Mouse (Mus musculus) erythroblast, embryonic 14.5 days (primary cell): Measurements from ENCODE around the gene Ltb4r1. TPM values are rescaled to one million over a fixed set of nuclear protein-coding genes. Genes with fewer than 3 reads are reported as not detected.
A peak's percentile ranks its signal among the peaks of the same experiment; 100 is the strongest.

ENCODE experiments used
- H3K27me3 ChIP-seq: 2 replicates; pipeline ENCODE4 v1.6.1; 2012; ENCODE audit warnings: inconsistent platforms; ENCODE audit not compliant: control insufficient read depth
- H3K36me3 ChIP-seq: 2 replicates; pipeline ENCODE4 v1.6.1; 2012; ENCODE audit warnings: mild to moderate bottlenecking, inconsistent platforms; ENCODE audit not compliant: control insufficient read depth
- H3K4me1 ChIP-seq: 2 replicates; pipeline ENCODE4 v1.6.1; 2012; ENCODE audit warnings: inconsistent platforms; ENCODE audit not compliant: control insufficient read depth
- H3K4me3 ChIP-seq: replicated peaks from 2 replicates; pipeline ENCODE3; 2012; ENCODE audit warnings: moderate library complexity, mild to moderate bottlenecking, inconsistent platforms
- H3K9me3 ChIP-seq: 2 replicates; pipeline ENCODE4 v1.6.1; 2012; ENCODE audit warnings: low read length, inconsistent platforms, mixed read lengths; ENCODE audit not compliant: control insufficient read depth
- GATA1 ChIP-seq: IDR thresholded peaks from 2 replicates; pipeline ENCODE4 v1.6.1; 2012; ENCODE audit warnings: low read length, inconsistent platforms, mixed read lengths
- TAL1 ChIP-seq: IDR thresholded peaks from 3 replicates; pipeline ENCODE4 v1.6.1; 2012; ENCODE audit warnings: low read length, inconsistent platforms, mixed read lengths
- polyA plus RNA-seq: library from polyadenylated mRNA; stranded (reverse); fragments of >175 nt; gene quantifications from 2 replicates; pipeline ENCODE4 v1.2.3, GENCODE M21; 2012

Ltb4r1 gene
- polyA plus RNA-seq, 1 experiment, result 0.08 TPM

- peaks cover 20% of the 10 kb centered on the region for H3K4me1 ChIP-seq
- TF ChIP-seq GATA1 (no peak), TAL1 (no peak)
- no peaks in the 10 kb centered on the region for H3K36me3 ChIP-seq
- H3K27me3 ChIP-seq, result peaks cover 38% of the 10 kb centered on the region
- H3K4me3 ChIP-seq, result no peak overlapping the region
- no peaks in the 10 kb centered on the region for H3K9me3 ChIP-seq
Observed at GRCm38 (mm10) chr14:55779656-55780055, 13.9 kb downstream of the Ltb4r1 start.

GRCm38 (mm10) chr14:55780736-55781135 is 15.0 kb downstream of the Ltb4r1 start:
- TF ChIP-seq TAL1 (no peak), GATA1 (no peak)
- Histone ChIP-seq H3K27me3 (peaks cover 33% of the 10 kb centered on the region), H3K4me3 (no peak overlapping the region), H3K36me3 (no peaks in the 10 kb centered on the region), H3K4me1 (peaks cover 20% of the 10 kb centered on the region), H3K9me3 (no peaks in the 10 kb centered on the region)

- TF ChIP-seq TAL1 (no peak), GATA1 (no peak)
- Histone ChIP-seq H3K9me3 (no peaks in the 10 kb centered on the region), H3K27me3 (peaks cover 33% of the 10 kb centered on the region), H3K36me3 (no peaks in the 10 kb centered on the region), H3K4me1 (peaks cover 20% of the 10 kb centered on the region), H3K4me3 (no peak overlapping the region)
Observed at GRCm38 (mm10) chr14:55781310-55781709, 15.5 kb downstream of the Ltb4r1 start.

- Histone ChIP-seq H3K36me3 (no peaks in the 10 kb centered on the region), H3K4me3 (no peak overlapping the region), H3K4me1 (peaks cover 13% of the 10 kb centered on the region), H3K9me3 (no peaks in the 10 kb centered on the region), H3K27me3 (peaks cover 34% of the 10 kb centered on the region)
- TF ChIP-seq GATA1 (no peak), TAL1 (no peak)
Observed at GRCm38 (mm10) chr14:55782361-55782960, 16.7 kb downstream of the Ltb4r1 start.

GRCm38 (mm10) chr14:55783171-55783957 is 17.6 kb downstream of the Ltb4r1 start:
- Histone ChIP-seq H3K27me3 (peaks cover 43% of the 10 kb centered on the region), H3K4me3 (no peak overlapping the region), H3K9me3 (no peaks in the 10 kb centered on the region), H3K36me3 (no peaks in the 10 kb centered on the region), H3K4me1 (peaks cover 17% of the 10 kb centered on the region)
- no peak for TF ChIP-seq GATA1
- no peak for TF ChIP-seq TAL1

GRCm38 (mm10) chr14:55783958-55784235 is 18.1 kb downstream of the Ltb4r1 start, which contains the start of gene Adcy4:
Adcy4 (minus strand) TSS chr14:55784095.
- TF ChIP-seq GATA1, result no peak
- TF ChIP-seq TAL1, result no peak
- H3K9me3 ChIP-seq, result no peaks in the 10 kb centered on the region
- H3K36me3 ChIP-seq, result no peaks in the 10 kb centered on the region
- no peak within 1 kb of the TSS for H3K4me3 ChIP-seq
- peaks cover 47% of the 10 kb centered on the region for H3K27me3 ChIP-seq
- H3K4me1 ChIP-seq, result peaks cover 22% of the 10 kb centered on the region

GRCm38 (mm10) chr14:55785195-55785594 is 19.4 kb downstream of the Ltb4r1 start:
- Histone ChIP-seq H3K27me3 (peaks cover 48% of the 10 kb centered on the region), H3K4me1 (peaks cover 23% of the 10 kb centered on the region)
- no peak for TF ChIP-seq TAL1
- TF ChIP-seq GATA1, result no peak

GRCm38 (mm10) chr14:55787731-55788130 is 22.0 kb downstream of the Ltb4r1 start:
- peaks cover 16% of the 10 kb centered on the region for H3K4me1 ChIP-seq
- peaks cover 35% of the 10 kb centered on the region for H3K27me3 ChIP-seq
- no peaks in the 10 kb centered on the region for H3K36me3 ChIP-seq
- H3K4me3 ChIP-seq, result peak overlapping the region; percentile 60
- TF ChIP-seq TAL1 (no peak), GATA1 (no peak)
- H3K9me3 ChIP-seq, result no peaks in the 10 kb centered on the region

More at GRCm38 (mm10) chr14:55785195-55785594, 19.4 kb downstream of the Ltb4r1 start:
- no peak overlapping the region for H3K4me3 ChIP-seq
- H3K36me3 ChIP-seq, result no peaks in the 10 kb centered on the region
- no peaks in the 10 kb centered on the region for H3K9me3 ChIP-seq

- H3K4me3 ChIP-seq, result peak within 1 kb of the TSS; percentile 60
- H3K36me3 ChIP-seq, result no peaks in the 10 kb centered on the region
- H3K27me3 ChIP-seq, result peaks cover 28% of the 10 kb centered on the region
- no peaks in the 10 kb centered on the region for H3K9me3 ChIP-seq
- TF ChIP-seq TAL1, result no peak
- no peak for TF ChIP-seq GATA1
- H3K4me1 ChIP-seq, result peaks cover 16% of the 10 kb centered on the region
Observed at GRCm38 (mm10) chr14:55788256-55789050, 22.7 kb downstream of the Ltb4r1 start, which contains the start of gene Ripk3. Ripk3 (minus strand) TSS chr14:55788865.
